Mouse (Mus musculus) layer of hippocampus, adult 8-10 months (tissue): Measurements from ENCODE around the gene Prr29. TPM values are rescaled to one million over a fixed set of nuclear protein-coding genes. Genes with fewer than 3 reads are reported as not detected.
A peak's percentile ranks its signal among the peaks of the same experiment; 100 is the strongest.
"Not testable (repeated sequence)": the region's sequence is repeated elsewhere in the genome, so short reads cannot be mapped to it uniquely, and the experiment has no call there.

Experiments used
- DNase-seq, 2 experiments: peaks; one replicate each; pipeline ENCODE4 v3.0.0; 2022; ENCODE audit warnings: low spot score in 2 of 2
- total RNA-seq, 4 experiments: library from RNA; stranded (reverse); gene quantifications; 2 replicates each; pipeline ENCODE4 v1.2.4; 2022

The Prr29 gene
- total RNA-seq, result under 1 TPM in 1 of 4 experiments, not detected in 3; 0.41 TPM

GRCm38 (mm10) chr11:106365366-106365765 is at the start of gene Prr29:
Gene Prr29, plus strand, starts transcription at chr11:106365472.
- no peak for DNase-seq

GRCm38 (mm10) chr11:106316416-106316815 is 48.9 kb upstream of the Prr29 start:
- DNase-seq, result no peak

- no peak for DNase-seq
Observed at GRCm38 (mm10) chr11:106317801-106318200, 47.5 kb upstream of the Prr29 start.

GRCm38 (mm10) chr11:106318406-106319366 is 46.6 kb upstream of the Prr29 start:
- DNase-seq, result no peak

- no peak for DNase-seq
Observed at GRCm38 (mm10) chr11:106324858-106325257, 40.4 kb upstream of the Prr29 start.

- DNase-seq, result peak; percentile 16 to 50
Observed at GRCm38 (mm10) chr11:106325566-106326206, 39.6 kb upstream of the Prr29 start.

- DNase-seq, result no peak
Observed at GRCm38 (mm10) chr11:106326475-106326874, 38.8 kb upstream of the Prr29 start.

GRCm38 (mm10) chr11:106328521-106328920 is 36.8 kb upstream of the Prr29 start:
- no peak for DNase-seq

- no peak for DNase-seq
Observed at GRCm38 (mm10) chr11:106329128-106329527, 36.1 kb upstream of the Prr29 start.

GRCm38 (mm10) chr11:106329682-106330081 is 35.6 kb upstream of the Prr29 start:
- DNase-seq, result peak in 1 of 2 experiments; percentile 20

GRCm38 (mm10) chr11:106332458-106332857 is 32.8 kb upstream of the Prr29 start:
- no peak for DNase-seq

GRCm38 (mm10) chr11:106334066-106334465 is 31.2 kb upstream of the Prr29 start:
- no peak for DNase-seq

GRCm38 (mm10) chr11:106338029-106338428 is 27.2 kb upstream of the Prr29 start:
- DNase-seq, result no peak

- no peak for DNase-seq
Observed at GRCm38 (mm10) chr11:106338870-106339269, 26.4 kb upstream of the Prr29 start.

- not testable (repeated sequence) for DNase-seq
Observed at GRCm38 (mm10) chr11:106339323-106339722, 25.9 kb upstream of the Prr29 start.

GRCm38 (mm10) chr11:106340990-106341520 is 24.2 kb upstream of the Prr29 start:
- DNase-seq, result no peak

- no peak for DNase-seq
Observed at GRCm38 (mm10) chr11:106344910-106345309, 20.4 kb upstream of the Prr29 start.

- no peak for DNase-seq
Observed at GRCm38 (mm10) chr11:106349772-106350171, 15.5 kb upstream of the Prr29 start.

GRCm38 (mm10) chr11:106350853-106351252 is 14.4 kb upstream of the Prr29 start:
- no peak for DNase-seq

- no peak for DNase-seq
Observed at GRCm38 (mm10) chr11:106351253-106351652, 14.0 kb upstream of the Prr29 start.

GRCm38 (mm10) chr11:106351941-106352340 is 13.3 kb upstream of the Prr29 start:
- no peak for DNase-seq

GRCm38 (mm10) chr11:106353188-106353587 is 12.1 kb upstream of the Prr29 start, which contains the start of gene Scn4a:
Gene Scn4a, minus strand, starts transcription at chr11:106353288.
- DNase-seq, result no peak
